Comparison of ENCODE assay signal across 27 mouse cellular contexts in genomic region chr3:129998001-129998400, GRCm38 (mm10). TPM values are rescaled to one million over a fixed set of nuclear protein-coding genes. Genes with fewer than 3 reads are reported as not detected.
DNase-seq lines count a peak whose midpoint lies in the region; ATAC-seq and TF ChIP-seq lines count a peak whose summit lies in the region.
"Had no signal": no experiment of that assay in that cellular context is flagged by ENCODE, and none has a peak within 500 bp of the region (broad histone marks: within the 10 kb centered on the region; RNA-seq: fewer than 3 reads in every experiment).

No protein-coding gene starts in this region.

- no peak overlapping the region for H3K27ac ChIP-seq in stomach, postnatal 0 days (replicated peaks)
- H3K27ac ChIP-seq: embryonic facial prominence, embryonic 15.5 days; heart, adult 2 months; hindbrain, embryonic 12.5 days; midbrain, embryonic 15.5 days; neural tube, embryonic 15.5 days had no signal

- H3K4me3 ChIP-seq in stomach, postnatal 0 days (ENCODE audit: low read depth, low read length): no peak overlapping the region
- H3K4me3 ChIP-seq: embryonic facial prominence, embryonic 15.5 days; heart, adult 2 months; hindbrain, embryonic 12.5 days; megakaryocyte, embryonic 14.5 days; midbrain, embryonic 15.5 days; neural tube, embryonic 15.5 days had no signal

- H3K9ac ChIP-seq in stomach, postnatal 0 days (ENCODE audit: low read length): no peak overlapping the region
- H3K9ac ChIP-seq: embryonic facial prominence, embryonic 15.5 days; hindbrain, embryonic 12.5 days; midbrain, embryonic 15.5 days; neural tube, embryonic 15.5 days had no signal

- no peak for TF ChIP-seq CTCF in stomach, postnatal 0 days (IDR thresholded peaks at IDR 0.05; ENCODE audit: low read depth)

- no peaks in the 10 kb centered on the region for H3K9me3 ChIP-seq in stomach, postnatal 0 days (ENCODE audit: control insufficient read depth, low read length)
- H3K9me3 ChIP-seq: embryonic facial prominence, embryonic 15.5 days; hindbrain, embryonic 12.5 days; megakaryocyte, embryonic 14.5 days; midbrain, embryonic 15.5 days; neural tube, embryonic 15.5 days had no signal

- WGBS in stomach, postnatal 0 days: 66% methylated on average over 7 of the region's 7 CpGs

- peaks cover 33% of the 10 kb centered on the region for H3K36me3 ChIP-seq in stomach, postnatal 0 days (ENCODE audit: control insufficient read depth, insufficient read depth, low read length)

- no peak overlapping the region for H3K4me2 ChIP-seq in stomach, postnatal 0 days (replicated peaks; ENCODE audit: low read depth)
- H3K4me2 ChIP-seq: embryonic facial prominence, embryonic 15.5 days; hindbrain, embryonic 12.5 days; midbrain, embryonic 15.5 days; neural tube, embryonic 15.5 days had no signal

- TF ChIP-seq EP300 in stomach, postnatal 0 days (optimal IDR thresholded peaks at IDR 0.05): no peak

- ATAC-seq in frontal cortex, adult (ENCODE audit: low TSS enrichment): peak; percentile 50
- ATAC-seq in stomach, postnatal 0 days (ENCODE audit: low FRiP score, low TSS enrichment): peak; percentile 53; the same call in 1 of the 2 replicates
- ATAC-seq: activated CD4-positive, CD25-positive, alpha-beta regulatory T cell, adult 4 months; midbrain, embryonic 15.5 days had no signal

- H3K27me3 ChIP-seq in stomach, postnatal 0 days (ENCODE audit: control insufficient read depth, insufficient read depth, low read length): no peaks in the 10 kb centered on the region
- H3K27me3 ChIP-seq: embryonic facial prominence, embryonic 15.5 days; hindbrain, embryonic 12.5 days; megakaryocyte, embryonic 14.5 days; midbrain, embryonic 15.5 days; neural tube, embryonic 15.5 days had no signal

- DNase-seq in frontal cortex, postnatal 14 days (ENCODE audit: low spot score in 2 of 2): no peak
- DNase-seq in ovary, adult 18-20 months (ENCODE audit: low spot score): peak; percentile 49
- no peak for DNase-seq in ovary, postnatal 10 days (ENCODE audit: low spot score)
- peak; percentile 41 for DNase-seq in adrenal gland, postnatal 10 days
- no peak for DNase-seq in stomach, postnatal 0 days (ENCODE audit: low spot score)
- DNase-seq in right cerebral cortex, adult 18-20 months: no peak
- DNase-seq: B cell, adult 2 months; cerebellum, adult 11-12 months; cerebellum, postnatal 36 days; gastrocnemius, postnatal 10 days; kidney, adult 9 months; kidney, postnatal 25 days; left cerebral cortex, postnatal 4 days; liver; lung, adult 18-20 months; lung, postnatal 14 days; retina, postnatal 1 day; right cerebral cortex, postnatal 4 days; thymus, postnatal 4 days had no signal

- no peaks in the 10 kb centered on the region for H3K4me1 ChIP-seq in stomach, postnatal 0 days (replicated peaks; ENCODE audit: control insufficient read depth, insufficient read depth)
- H3K4me1 ChIP-seq: embryonic facial prominence, embryonic 15.5 days; hindbrain, embryonic 12.5 days; midbrain, embryonic 15.5 days; neural tube, embryonic 15.5 days had no signal

RNA-seq across cellular contexts. Expression of gene Mcub, which starts 28.0 kb away (rescaled TPM):
- total RNA-seq in adrenal gland, postnatal 10 days (2021): 1 to 10 TPM; 7.7 to 9.6 TPM
- polyA plus RNA-seq in stomach, postnatal 0 days (2015; fragmentation: Nextera tagmentation; extraction: Ambion mirVana): 8.0 and 8.7 TPM in 2 replicates

Comparison
In these comparisons a context has a peak if more than half of its experiments do, and no peak if none do; other contexts are left out.
1. DNase-seq: peak in ovary, adult 18-20 months (single experiment) and adrenal gland, postnatal 10 days (single experiment); none in frontal cortex, postnatal 14 days (0 of 2), ovary, postnatal 10 days (single experiment), stomach, postnatal 0 days (single experiment) and right cerebral cortex, adult 18-20 months (single experiment).